Mouse (Mus musculus) layer of hippocampus, adult 9-10 months (tissue): ENCODE measurements around the gene Usf3.

Experiments
- DNase-seq: peaks from one replicate; pipeline ENCODE4 v3.0.0; 2022; ENCODE audit warnings: low spot score

Gene Usf3

DNA sequence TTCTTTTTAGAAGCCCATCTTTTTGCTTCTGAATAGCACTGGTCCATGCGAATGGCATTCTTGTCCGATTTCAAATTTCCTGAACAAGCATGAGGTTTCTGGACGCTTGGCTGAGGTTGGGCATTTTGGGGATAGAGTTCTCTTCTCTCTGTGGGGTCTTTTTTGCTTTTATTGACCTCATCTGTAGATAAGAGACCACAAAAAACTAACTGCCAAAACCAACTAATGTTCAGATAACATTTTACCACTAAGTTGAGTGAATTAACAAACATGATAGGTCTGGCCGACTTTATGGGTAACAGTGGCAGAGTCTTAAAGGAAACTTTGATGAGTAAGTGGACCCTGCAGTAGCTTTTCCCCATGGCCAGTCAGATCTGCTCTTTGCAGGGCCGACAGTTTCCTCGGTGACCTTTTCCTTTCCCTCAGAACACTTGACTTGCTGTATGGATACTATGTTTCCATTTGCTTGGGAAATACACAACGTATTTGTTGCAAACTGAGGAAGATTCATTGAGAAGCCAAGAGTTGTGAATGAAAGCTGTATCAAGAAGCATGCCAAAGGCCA, 1.0 kb downstream of the Usf3 start:
- no peak for DNase-seq

DNA sequence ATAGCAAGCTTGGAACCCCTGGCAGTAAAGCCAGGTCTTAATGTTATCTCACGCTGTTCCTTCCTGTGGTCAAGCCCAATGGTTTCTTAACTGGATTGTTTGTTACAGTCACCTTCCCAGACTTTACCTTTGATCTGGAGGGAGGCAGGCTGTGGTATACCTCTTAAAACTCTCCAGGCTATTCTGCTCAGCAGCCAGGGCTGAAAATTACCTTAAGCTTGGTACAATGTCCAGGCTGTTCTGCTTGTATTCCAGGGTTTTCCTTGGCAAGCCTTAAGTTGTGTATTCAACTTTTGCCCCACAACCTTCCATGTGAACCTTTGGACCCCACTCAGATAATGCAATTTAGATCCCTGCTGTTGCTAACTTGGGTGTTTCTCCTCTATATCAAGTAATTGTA, 2.0 kb downstream of the Usf3 start:
- no peak for DNase-seq

DNA sequence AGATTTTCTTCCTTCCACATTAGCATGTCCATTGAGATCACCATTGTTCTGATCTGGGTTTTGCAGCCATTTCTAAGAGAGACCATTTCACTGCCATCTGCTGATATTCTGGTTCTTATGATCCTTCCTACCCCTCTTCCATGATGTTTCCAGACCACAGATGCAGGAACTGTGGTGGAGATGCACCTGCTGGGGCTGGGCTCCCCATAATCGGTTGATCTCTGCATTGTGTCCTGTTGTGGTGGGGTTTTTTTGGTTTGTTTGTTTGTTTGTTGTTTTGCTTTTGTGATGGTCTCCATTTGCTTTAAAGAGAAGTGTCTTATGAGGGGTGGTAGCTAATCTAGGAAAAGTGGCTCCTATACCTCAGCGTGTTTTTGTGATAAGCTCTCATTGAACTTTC, 3.5 kb downstream of the Usf3 start:
- no peak for DNase-seq

DNA sequence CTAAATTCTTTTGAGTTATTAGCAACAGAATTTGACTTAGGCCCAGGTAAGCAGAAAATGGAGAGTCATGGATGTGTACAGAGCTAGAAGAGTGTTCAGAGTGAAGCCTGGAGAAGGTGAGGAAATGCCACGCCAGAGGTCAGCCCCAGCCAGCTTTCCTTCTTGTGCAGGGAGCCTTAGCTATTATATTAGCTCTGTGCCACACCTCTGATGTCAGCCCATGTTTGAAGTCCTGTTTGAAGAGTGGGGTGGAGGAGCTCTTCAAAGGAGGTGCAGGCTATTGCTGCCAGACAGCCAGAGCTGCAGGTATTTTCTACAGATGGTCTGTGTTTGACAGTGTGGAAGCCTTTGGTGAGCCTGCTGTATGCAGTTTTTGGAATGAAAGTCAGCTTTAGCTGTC, 5.5 kb downstream of the Usf3 start:
- no peak for DNase-seq

DNA sequence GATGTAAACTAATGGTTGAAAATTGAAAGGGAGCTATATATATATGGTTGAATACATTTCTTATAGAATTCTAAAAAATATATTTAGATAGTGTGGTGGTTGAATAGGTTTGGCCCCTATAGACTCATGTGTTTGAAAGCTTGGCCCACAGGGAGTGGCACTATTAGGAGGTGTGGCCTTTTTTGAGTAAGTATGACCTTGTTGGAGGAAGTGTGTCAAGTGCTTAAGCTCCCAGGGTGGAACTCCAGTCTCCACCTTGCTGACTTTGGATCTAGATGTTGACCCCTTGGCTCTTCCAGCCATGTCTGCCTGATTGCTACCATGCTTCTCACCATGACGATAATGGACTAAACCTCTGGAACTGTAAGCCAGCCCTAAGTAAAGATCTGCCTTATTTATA, 9.6 kb downstream of the Usf3 start:
- no peak for DNase-seq

DNA sequence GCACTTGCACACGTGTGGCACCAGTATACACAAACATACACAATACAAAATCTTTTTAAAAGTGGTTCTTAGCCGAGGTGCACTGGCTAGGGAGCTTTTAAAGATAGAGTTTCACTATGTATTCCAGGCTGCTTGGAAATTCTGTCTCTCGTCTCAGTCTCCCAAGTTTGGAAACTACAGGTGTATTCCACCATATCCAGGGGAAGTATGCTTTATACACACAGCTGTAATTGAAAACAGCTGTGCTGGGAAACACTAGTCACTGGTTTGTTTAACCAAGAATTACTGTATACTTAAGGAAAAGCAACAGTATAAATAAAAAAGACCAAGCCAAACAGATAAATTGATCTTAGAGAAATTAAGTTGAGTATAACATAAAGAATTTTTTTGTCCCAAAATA, 11.7 kb downstream of the Usf3 start:
- DNase-seq: no peak

DNA sequence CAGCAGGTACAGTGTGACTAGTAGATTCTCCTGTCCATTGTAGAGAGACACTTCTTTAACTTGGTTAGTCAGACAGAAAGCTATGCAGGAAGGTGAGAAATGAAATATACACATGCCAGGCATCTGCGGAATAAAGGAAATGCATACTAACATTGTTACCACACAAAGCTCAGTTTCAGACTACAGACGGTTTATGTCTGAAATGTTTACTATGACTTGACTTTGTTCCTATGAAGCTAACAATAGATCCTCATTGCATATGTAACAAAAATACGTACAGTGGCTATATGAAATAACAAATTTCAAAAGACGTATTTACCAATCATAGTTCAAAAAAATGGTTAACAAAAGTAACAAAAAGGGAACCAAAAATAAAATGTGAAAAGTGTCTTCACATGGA, 14.1 kb downstream of the Usf3 start:
- DNase-seq: no peak

DNA sequence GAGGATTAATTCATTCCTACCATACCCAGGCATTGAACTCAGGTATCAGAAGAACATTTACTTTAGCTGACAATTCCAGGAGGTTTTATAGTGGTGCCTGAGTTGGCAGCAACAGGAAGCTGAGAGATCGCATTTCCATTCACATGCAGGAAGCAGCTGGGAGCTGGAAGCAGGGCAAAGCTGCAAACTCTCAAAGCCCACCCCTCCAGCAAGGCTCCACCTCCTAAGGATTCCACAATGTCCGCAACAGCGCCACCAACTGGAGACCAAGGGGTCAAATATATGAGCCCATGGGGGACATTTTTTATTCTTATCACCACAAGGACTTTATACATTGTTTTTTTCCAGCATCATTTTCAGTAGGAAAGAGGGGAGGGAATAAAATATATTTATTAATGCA, 15.7 kb downstream of the Usf3 start:
- no peak for DNase-seq

DNA sequence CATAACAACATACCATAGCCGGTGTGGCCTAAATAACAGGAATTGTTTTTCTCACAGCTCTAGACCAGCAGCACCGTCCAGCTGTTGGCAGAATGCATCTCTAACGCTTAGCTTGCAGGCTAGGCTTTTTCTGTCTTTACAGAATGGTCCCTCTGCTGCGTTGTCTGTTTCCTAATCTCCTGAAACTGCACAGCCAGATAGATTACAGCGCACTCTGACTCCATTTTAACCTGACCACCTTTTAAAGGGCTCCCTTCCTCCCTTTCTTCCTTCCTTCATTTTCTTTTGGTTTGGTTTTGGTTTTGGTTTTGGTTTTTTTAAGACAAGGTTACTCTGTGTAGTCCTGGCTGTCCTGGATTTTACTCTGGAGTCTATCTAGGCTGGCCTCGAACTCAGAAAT, 17.0 kb downstream of the Usf3 start:
- DNase-seq: no peak

DNA sequence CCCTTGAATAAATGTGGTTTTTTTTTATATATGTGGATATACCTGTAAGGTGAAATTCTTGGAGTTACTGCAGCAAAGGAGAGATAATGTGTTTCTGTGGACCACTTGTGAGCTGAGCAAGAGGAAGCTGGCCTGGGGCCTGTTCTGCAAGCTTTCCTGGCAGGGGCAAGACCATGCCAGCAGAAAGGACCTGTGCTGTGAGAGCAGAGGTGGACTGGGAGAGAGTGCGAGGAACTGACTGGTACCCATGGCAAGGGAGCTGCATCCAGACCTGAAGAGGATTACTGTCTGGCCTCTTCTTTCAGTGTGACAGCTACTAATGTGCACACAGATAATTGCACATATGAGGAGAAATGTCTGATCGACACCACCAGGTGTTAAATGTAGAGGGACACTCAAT, 17.9 kb downstream of the Usf3 start:
- no peak for DNase-seq

DNA sequence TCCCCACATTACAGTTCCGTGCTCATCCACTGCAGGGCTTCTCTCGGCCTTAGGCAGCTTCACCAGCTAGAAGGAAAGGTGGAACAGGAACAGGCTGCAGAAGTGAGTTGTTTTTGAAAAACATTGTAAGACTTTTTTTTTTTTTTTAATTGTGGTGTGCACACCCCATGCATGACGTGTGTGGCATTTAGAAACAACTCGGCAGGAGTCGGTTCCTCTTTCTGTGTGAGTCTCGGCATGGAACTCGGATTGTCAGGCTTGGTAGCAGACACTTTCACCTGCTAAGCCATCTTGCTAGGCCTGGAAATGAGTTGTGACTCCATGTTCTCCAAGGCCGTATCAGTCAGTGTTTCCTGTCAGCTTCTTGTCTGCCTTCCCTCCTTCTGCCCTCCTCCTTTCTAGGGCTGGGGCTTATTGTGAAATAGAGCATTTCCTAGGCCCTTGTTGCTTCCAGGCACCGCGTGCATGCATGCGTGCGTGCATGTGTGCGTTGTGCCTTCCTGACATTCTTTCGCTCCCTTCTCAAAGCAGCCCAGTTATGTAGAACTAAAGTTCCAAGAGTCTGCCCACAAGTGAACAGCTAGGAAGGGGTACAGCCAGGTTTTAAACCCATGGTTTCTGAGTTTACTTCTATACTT, 26.1 kb downstream of the Usf3 start:
- no peak for DNase-seq

DNA sequence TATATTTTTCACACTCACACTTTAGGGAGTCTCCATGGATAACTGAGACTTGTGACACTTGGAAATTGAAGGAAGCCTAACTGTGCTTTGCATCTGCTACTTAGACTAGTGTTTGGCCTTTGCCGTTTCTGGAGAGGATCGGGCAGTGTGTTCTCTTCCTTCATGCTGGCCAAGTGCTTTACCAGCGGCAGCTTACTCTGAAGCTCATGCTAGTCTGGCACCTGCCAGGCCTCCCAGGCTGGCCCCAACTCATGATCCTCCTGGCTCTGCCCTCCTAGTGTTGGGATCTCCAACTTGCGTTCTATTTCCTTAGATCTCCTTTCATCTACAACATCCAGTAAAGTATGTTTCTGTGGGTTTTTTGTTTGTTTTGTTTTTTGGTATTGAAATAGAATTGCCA, 27.1 kb downstream of the Usf3 start:
- DNase-seq: no peak

DNA sequence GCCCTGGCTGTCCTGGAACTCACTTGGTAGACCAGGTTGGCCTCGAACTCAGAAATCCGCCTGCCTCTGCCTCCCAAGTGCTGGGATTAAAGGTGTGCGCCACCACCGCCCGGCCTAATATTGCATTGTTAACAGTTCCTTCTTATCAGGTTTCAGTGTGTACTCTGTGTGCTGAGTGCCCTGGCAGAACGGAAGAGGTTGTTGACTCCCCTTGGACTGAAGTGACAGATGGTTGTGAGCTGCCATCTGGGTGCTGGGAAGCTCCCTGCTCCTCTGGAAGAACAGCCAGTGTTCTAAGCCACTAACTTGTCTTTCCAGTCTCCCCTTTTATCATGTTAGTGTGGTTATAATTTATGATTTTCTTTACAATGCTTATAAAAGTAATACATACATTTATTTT, 31.3 kb downstream of the Usf3 start:
- peak; percentile 18 for DNase-seq

DNA sequence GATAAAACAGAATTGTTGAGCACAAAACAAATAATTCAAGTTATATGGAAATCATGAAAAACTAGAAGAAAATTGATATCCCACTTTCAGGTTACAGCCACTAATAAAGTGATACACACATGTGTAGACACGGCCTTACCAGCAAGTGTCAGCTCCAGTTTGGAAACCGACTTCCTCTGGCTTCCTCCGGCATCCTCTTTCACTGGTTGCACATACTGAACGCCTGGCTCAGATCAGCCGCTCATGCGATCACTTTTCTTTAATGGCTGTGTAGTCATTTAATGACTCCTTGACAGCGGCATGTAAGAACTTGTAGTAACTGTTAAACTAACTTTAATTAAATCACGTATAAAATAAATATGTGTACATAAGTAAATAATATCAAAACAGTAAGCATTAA, 32.9 kb downstream of the Usf3 start:
- DNase-seq: no peak

DNA sequence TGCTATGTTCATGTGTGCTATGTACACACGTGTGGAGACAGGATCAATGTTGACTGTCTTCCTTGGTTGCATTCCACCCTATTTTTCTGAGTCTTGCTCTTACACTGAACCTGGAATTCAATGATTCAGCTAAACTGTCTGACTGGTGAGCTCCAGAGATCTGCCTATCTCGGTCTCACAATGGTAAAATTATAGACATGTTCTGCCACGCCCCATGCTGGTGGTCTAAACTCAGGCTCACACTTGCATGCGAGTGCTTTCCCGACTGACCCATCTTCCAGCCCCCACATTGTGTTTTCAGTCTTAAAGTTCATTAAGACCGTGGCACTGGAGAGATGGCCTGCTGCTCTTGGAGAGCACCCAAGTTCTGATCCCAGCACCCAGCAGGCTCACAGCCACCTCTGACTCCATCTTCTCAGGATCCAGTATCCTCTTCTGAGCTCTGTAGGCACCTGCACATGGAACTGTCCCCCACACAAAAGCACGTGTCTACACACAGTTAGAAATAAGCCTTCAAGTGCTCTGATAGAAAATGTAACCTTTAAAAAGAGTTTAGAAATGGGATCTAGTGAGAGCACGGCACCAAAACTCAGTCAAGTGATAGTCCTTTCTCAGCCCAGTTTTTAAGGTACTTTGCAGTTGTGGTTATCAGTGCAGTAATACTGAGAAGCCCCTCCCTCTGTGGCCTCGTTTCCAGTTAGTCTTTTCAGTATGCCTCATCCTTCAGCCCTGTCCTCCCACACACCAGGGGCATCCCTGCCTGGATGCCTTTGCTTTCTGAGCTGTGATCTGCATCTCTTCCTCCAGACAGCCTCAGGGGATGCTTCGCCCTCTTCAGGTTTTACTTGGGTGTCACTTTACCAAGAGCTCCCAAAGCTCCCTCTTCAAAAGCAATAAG, 37.4 kb downstream of the Usf3 start:
- DNase-seq: no peak

DNA sequence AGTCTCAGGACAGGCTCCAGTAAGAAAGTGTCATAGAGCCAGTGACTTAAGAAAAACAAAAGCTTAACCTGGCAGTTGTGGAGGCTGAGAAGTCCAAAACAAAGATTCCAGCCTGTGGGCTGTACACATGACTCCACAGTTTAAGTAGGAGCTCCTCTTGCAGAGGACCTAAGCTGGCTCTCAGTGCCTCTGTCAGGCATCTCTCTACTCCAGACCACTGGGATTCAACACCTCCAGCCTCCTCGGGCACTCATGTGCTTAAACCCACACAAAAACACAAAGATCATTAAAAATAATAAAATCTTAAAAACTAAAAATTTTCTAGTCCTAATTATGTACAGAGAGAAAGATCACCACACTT, 38.0 kb downstream of the Usf3 start:
- DNase-seq: no peak

DNA sequence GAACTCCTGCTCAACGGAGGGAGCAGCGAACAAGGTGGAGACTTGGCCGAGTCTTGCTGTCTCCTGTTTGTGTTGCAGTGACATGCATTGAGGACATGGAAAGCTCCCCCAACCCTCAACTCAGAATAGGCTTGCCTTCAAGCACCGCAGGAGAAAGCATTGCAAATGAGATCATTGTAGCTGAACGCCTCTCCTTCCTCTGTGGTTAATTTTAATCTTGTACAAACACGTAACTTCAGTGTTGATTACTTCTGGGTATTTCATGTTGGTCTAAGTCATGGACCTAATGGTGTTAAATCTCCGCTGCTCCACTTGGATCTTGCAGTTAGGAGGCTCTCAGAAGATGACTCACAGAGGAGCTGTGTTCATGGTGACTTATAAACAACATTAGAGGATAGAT, 39.7 kb downstream of the Usf3 start:
- DNase-seq: no peak

DNA sequence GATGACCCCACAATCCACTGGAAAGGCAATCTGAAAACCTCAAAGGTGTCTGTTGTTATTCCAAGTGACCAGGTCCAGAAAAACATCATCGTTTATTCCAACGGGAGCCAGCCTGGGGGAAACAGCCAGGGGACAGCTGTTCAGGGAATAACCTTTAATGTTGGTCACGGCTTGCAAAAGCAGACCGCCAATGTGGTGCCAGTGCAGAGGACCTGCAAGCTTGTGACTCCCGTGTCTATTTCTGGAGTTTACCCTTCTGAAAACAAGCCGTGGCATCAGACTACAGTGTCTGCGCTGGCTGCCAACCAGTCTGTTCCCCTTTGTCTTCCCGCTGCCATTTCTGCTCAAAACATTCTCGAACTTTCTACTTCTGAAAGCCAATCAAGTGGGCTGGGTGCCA, 42.5 kb downstream of the Usf3 start:
- DNase-seq: no peak

DNA sequence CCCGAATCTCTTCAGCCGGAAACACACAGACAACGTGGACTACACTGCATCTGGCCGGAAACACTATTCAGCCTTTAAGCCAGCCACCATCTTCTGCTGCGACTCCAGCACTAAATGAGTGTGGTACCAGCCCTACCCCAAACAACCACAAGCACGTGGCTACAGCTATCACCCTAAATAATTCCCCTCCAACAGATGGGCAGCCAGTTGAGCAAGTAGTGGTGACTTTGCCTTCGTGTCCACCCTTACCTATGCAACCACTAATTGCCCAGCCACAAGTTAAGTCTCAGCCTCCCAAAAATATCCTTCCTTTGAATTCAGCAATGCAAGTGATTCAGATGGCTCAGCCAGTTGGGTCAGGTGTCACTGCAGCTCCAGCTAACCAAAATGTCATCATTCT, 43.4 kb downstream of the Usf3 start:
- no peak for DNase-seq

DNA sequence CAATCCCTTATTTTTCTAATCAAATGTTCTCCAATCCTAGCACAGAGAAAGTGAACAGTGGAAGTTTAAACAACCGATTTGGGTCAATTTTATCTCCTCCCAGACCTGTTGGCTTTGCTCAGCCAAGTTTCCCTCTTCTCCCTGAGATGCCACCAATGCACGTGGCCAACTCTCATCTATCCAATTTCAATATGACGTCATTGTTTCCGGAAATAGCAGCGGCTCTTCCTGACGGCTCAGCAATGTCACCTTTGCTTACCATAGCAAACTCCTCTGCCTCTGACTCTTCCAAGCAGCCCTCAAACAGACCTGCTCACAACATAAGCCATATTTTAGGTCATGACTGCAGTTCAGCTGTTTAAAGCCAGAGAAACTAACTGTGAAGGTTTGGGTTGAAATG, 48.4 kb downstream of the Usf3 start:
- no peak for DNase-seq

DNA sequence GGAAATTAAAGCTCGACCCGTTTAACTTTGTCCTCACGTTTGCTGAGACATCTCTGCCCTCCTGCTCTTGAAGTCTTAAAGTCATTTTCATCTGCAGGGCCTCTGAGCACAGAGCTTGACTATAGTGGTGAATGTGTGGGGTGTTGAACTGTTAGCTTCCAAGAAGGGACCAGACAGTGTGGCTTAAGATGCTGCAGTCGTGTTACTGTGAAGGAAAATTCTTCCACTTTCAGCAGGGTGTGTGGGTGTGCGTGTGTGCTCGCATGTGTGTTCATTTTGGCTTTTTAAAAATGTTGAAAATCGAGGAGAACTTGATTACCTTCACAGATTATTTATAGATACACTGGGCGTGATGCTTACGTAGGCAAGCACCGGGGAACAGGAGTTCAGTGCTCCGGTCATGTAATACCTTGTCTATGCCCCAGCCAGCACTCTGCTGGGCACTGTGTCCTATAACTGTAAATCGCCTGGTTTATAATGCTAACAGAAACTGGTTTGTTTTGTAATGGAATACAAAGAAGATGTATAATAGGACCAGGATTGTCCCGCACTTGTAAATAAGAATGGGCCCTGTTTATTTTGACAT, 53.8 kb downstream of the Usf3 start:
- no peak for DNase-seq

DNA sequence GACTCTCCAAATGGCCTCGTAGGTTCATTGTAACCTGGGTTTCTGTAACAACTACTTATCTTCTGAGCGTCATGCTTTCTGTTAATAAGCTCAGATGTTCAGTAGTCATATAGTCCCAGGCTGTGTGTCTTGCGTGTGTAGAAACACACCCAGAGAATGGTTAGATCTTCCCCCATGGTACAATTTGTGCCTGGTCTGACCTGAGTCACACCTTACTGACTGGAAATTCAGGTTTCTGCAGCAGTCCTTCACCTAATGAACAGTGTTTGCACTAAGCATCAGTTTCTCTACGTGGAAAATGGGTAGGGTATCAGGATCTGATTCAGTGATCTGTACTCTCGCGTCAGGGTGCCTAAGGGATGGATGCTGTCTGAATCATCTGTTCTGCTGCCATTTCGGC, 60.0 kb downstream of the Usf3 start:
- no peak for DNase-seq

DNA sequence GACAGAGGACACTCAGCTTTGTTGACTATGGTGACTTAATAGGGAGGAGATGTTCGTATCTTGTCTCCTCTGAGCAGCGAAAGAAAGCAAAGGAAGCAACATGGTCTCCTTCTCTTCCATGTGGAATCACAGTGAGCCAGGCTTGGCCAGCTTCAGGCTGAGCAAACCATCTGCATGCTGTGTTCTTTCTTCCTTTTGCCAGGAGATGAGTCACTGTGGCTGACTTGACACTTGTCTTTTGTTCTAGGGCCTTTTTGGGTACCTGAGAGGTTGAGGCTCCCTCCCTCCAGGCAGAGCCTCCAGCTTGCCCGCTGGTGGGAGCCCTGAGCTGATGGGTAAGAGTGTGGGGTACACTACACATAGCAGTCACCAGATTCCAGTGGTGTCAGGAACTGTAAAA, 64.8 kb downstream of the Usf3 start:
- no peak for DNase-seq
